21 mouse cellular contexts compared by ENCODE assay signal in genomic region chr5:14033302-14033701, GRCm38 (mm10). TPM values are rescaled to one million over a fixed set of nuclear protein-coding genes. Genes with fewer than 3 reads are reported as not detected.
"Had no signal": no experiment of that assay in that cellular context is flagged by ENCODE, and none has a peak within 500 bp of the region (broad histone marks: within the 10 kb centered on the region; RNA-seq: fewer than 3 reads in every experiment).

No protein-coding gene starts in this region.

- H3K36me3 ChIP-seq: intestine, embryonic 15.5 days; liver, embryonic 13.5 days; midbrain, embryonic 12.5 days; neural tube, embryonic 13.5 days; stomach, embryonic 15.5 days had no signal

- H3K4me3 ChIP-seq: intestine, embryonic 15.5 days; left cerebral cortex, adult 2 months; liver, embryonic 13.5 days; midbrain, embryonic 12.5 days; neural tube, embryonic 13.5 days; stomach, embryonic 15.5 days had no signal

- H3K27me3 ChIP-seq: intestine, embryonic 15.5 days; liver, embryonic 13.5 days; neural tube, embryonic 13.5 days; stomach, embryonic 15.5 days had no signal

- ATAC-seq: intestine, embryonic 15.5 days had no signal

- H3K4me2 ChIP-seq: intestine, embryonic 15.5 days; liver, embryonic 13.5 days; lung, embryonic 14.5 days; midbrain, embryonic 12.5 days; neural tube, embryonic 13.5 days; stomach, embryonic 15.5 days had no signal

- H3K9me3 ChIP-seq: intestine, embryonic 15.5 days; liver, embryonic 13.5 days; midbrain, embryonic 12.5 days; neural tube, embryonic 13.5 days; stomach, embryonic 15.5 days had no signal

- H3K4me1 ChIP-seq: intestine, embryonic 15.5 days; liver, embryonic 13.5 days; midbrain, embryonic 12.5 days; neural tube, embryonic 13.5 days; stomach, embryonic 15.5 days had no signal

- H3K9ac ChIP-seq: intestine, embryonic 15.5 days; liver, embryonic 13.5 days; lung, embryonic 14.5 days; midbrain, embryonic 12.5 days; neural tube, embryonic 13.5 days; stomach, embryonic 15.5 days had no signal

- DNase-seq: kidney, adult 11 months; kidney, adult 9 months; kidney, postnatal 14 days; kidney, postnatal 4 days; layer of hippocampus, postnatal 36 days; liver, embryonic 13.5 days; lung, embryonic 14.5 days; lung, postnatal 14 days; retina, postnatal 1 day; right cerebral cortex, postnatal 25 days; spleen, adult 18-20 months; thymus, postnatal 25 days had no signal

- H3K27ac ChIP-seq: intestine, embryonic 15.5 days; left cerebral cortex, adult 2 months; liver, embryonic 13.5 days; macrophage; midbrain, embryonic 12.5 days; neural tube, embryonic 13.5 days; stomach, embryonic 15.5 days had no signal

RNA-seq across cellular contexts. Expression of gene Sema3e, which starts 8.2 kb away (rescaled TPM):
- total RNA-seq: megakaryocyte, adult 5-6 weeks; neutrophil, adult 5-6 weeks had no signal
- polyA plus RNA-seq: liver, adult 2 months; macrophage had no signal
